Mouse (Mus musculus) midbrain, embryonic 15.5 days (tissue): ENCODE data around the gene Uck1. TPM values are rescaled to one million over a fixed set of nuclear protein-coding genes. Genes with fewer than 3 reads are reported as not detected.

Experiments
- ATAC-seq: fragments of 200-750 bp; cut with Nextera tagmentation; replicated peaks from 2 replicates; pipeline ENCODE4 v1.8.0; 2017; ENCODE audit warnings: moderate TSS enrichment
- H3K27ac ChIP-seq: fragments of 300-500 bp; sonication (generic); 2 replicates; pipeline ENCODE4 v1.5.1; 2015; ENCODE audit warnings: mild to moderate bottlenecking, inconsistent platforms
- H3K27me3 ChIP-seq: fragments of 300-500 bp; sonication (generic); replicated peaks from 2 replicates; pipeline ENCODE4 v1.6.1; 2015; ENCODE audit warnings: inconsistent platforms
- H3K36me3 ChIP-seq: fragments of 300-500 bp; sonication (generic); replicated peaks from 2 replicates; pipeline ENCODE4 v1.6.1; 2015; ENCODE audit warnings: inconsistent platforms
- H3K4me1 ChIP-seq: fragments of 300-500 bp; sonication (generic); 2 replicates; pipeline ENCODE4 v1.6.1; 2015; ENCODE audit warnings: inconsistent platforms
- H3K4me2 ChIP-seq: fragments of 300-500 bp; sonication (generic); 2 replicates; pipeline ENCODE4 v1.6.1; 2015; ENCODE audit warnings: inconsistent platforms, mild to moderate bottlenecking, moderate library complexity
- H3K4me3 ChIP-seq: fragments of 300-500 bp; sonication (generic); 2 replicates; pipeline ENCODE4 v1.5.1; 2015; ENCODE audit warnings: mild to moderate bottlenecking, inconsistent platforms
- H3K9ac ChIP-seq: fragments of 300-500 bp; sonication (generic); 2 replicates; pipeline ENCODE4 v1.6.1; 2015; ENCODE audit warnings: mild to moderate bottlenecking, inconsistent platforms
- H3K9me3 ChIP-seq: fragments of 300-500 bp; sonication (generic); 2 replicates; pipeline ENCODE4 v1.6.1; 2016; ENCODE audit warnings: inconsistent platforms
- WGBS: fragments of 180-500 bp; shearing (Covaris S2); methylation state at CpG from one replicate; pipeline ENCODE4 v1.1.7; 2015; ENCODE audit warnings: mixed read lengths; 5-methylcytosine and 5-hydroxymethylcytosine counted together
- polyA plus RNA-seq: library from polyadenylated mRNA; unstranded; fragments of >200 nt; fragmentation: Nextera tagmentation; extraction: Ambion mirVana; gene quantifications from 2 replicates; pipeline ENCODE4 v1.2.1, GENCODE M21; 2015

The Uck1 gene
- polyA plus RNA-seq, 1 experiment from 2014 or later = 112 TPM

GRCm38 (mm10) chr2:32254563-32254962 lies 5.4 kb downstream of the Uck1 start:
- Histone ChIP-seq H3K36me3 (peaks cover 30% of the 10 kb centered on the region; the same call in 1 of the 2 replicates), H3K4me2 (no peak overlapping the region), H3K27ac (no peak overlapping the region), H3K4me3 (no peak overlapping the region), H3K27me3 (no peaks in the 10 kb centered on the region), H3K9ac (no peak overlapping the region), H3K9me3 (no peaks in the 10 kb centered on the region), H3K4me1 (peaks cover 11% of the 10 kb centered on the region)
- no peak for ATAC-seq
- WGBS = 82% methylated on average over 5 of the region's 5 CpGs

GRCm38 (mm10) chr2:32253352-32253751 lies 6.6 kb downstream of the Uck1 start:
- Histone ChIP-seq H3K36me3 (peaks cover 34% of the 10 kb centered on the region; the same call in 1 of the 2 replicates), H3K9me3 (no peaks in the 10 kb centered on the region)

GRCm38 (mm10) chr2:32252658-32253057 lies 7.3 kb downstream of the Uck1 start:
- Histone ChIP-seq H3K4me3 (no peak overlapping the region), H3K27ac (no peak overlapping the region), H3K36me3 (peaks cover 35% of the 10 kb centered on the region; the same call in 1 of the 2 replicates), H3K9ac (no peak overlapping the region), H3K9me3 (no peaks in the 10 kb centered on the region), H3K4me2 (no peak overlapping the region), H3K4me1 (no peaks in the 10 kb centered on the region), H3K27me3 (no peaks in the 10 kb centered on the region)
- WGBS = 90% methylated on average over 5 of the region's 5 CpGs
- no peak for ATAC-seq

More at GRCm38 (mm10) chr2:32253352-32253751, 6.6 kb downstream of the Uck1 start:
- Histone ChIP-seq H3K4me1 (peaks cover under 1% of the 10 kb centered on the region; the same call in 1 of the 2 replicates), H3K27ac (no peak overlapping the region), H3K9ac (no peak overlapping the region), H3K4me2 (no peak overlapping the region), H3K27me3 (no peaks in the 10 kb centered on the region), H3K4me3 (no peak overlapping the region)
- no peak for ATAC-seq
- 100% methylated on average over 1 of the region's 1 CpGs for WGBS

- no peak overlapping the region for H3K4me3 ChIP-seq
- H3K4me1 ChIP-seq = no peaks in the 10 kb centered on the region
- H3K27me3 ChIP-seq = no peaks in the 10 kb centered on the region
- H3K4me2 ChIP-seq = no peak overlapping the region
- peaks cover 37% of the 10 kb centered on the region; the same call in 1 of the 2 replicates for H3K36me3 ChIP-seq
- 93% methylated on average over 12 of the region's 12 CpGs for WGBS
- no peak overlapping the region for H3K9ac ChIP-seq
- H3K9me3 ChIP-seq = no peaks in the 10 kb centered on the region
- no peak for ATAC-seq
- no peak overlapping the region for H3K27ac ChIP-seq
Measured at GRCm38 (mm10) chr2:32251791-32252527, 8.0 kb downstream of the Uck1 start.

GRCm38 (mm10) chr2:32248377-32249361 lies 11.3 kb downstream of the Uck1 start:
- H3K9me3 ChIP-seq = no peaks in the 10 kb centered on the region
- no peaks in the 10 kb centered on the region for H3K27me3 ChIP-seq
- H3K9ac ChIP-seq = no peak overlapping the region
- no peak overlapping the region for H3K4me3 ChIP-seq
- no peaks in the 10 kb centered on the region for H3K4me1 ChIP-seq
- peaks cover 25% of the 10 kb centered on the region; the same call in 1 of the 2 replicates for H3K36me3 ChIP-seq
- 82% methylated on average over 10 of the region's 10 CpGs for WGBS
- H3K27ac ChIP-seq = no peak overlapping the region
- no peak for ATAC-seq
- no peak overlapping the region for H3K4me2 ChIP-seq

GRCm38 (mm10) chr2:32246741-32247140 lies 13.2 kb downstream of the Uck1 start:
- Histone ChIP-seq H3K4me1 (no peaks in the 10 kb centered on the region), H3K36me3 (peaks cover 23% of the 10 kb centered on the region; the same call in 1 of the 2 replicates), H3K27me3 (no peaks in the 10 kb centered on the region), H3K4me3 (no peak overlapping the region), H3K9ac (no peak overlapping the region), H3K27ac (no peak overlapping the region), H3K4me2 (no peak overlapping the region), H3K9me3 (no peaks in the 10 kb centered on the region)
- 90% methylated on average over 4 of the region's 4 CpGs for WGBS
- ATAC-seq = no peak

- 90% methylated on average over 4 of the region's 4 CpGs for WGBS
- no peak overlapping the region for H3K27ac ChIP-seq
- H3K4me1 ChIP-seq = no peaks in the 10 kb centered on the region
- peaks cover 22% of the 10 kb centered on the region; the same call in 1 of the 2 replicates for H3K36me3 ChIP-seq
- H3K9ac ChIP-seq = no peak overlapping the region
- no peak overlapping the region for H3K4me2 ChIP-seq
- no peak overlapping the region for H3K4me3 ChIP-seq
- H3K27me3 ChIP-seq = no peaks in the 10 kb centered on the region
- no peak for ATAC-seq
- H3K9me3 ChIP-seq = no peaks in the 10 kb centered on the region
Measured at GRCm38 (mm10) chr2:32242986-32243385, 17.0 kb downstream of the Uck1 start.

- Histone ChIP-seq H3K27me3 (no peaks in the 10 kb centered on the region), H3K9ac (no peak overlapping the region), H3K36me3 (peaks cover 10% of the 10 kb centered on the region; the same call in 1 of the 2 replicates), H3K27ac (no peak overlapping the region), H3K4me1 (peaks cover 14% of the 10 kb centered on the region), H3K9me3 (no peaks in the 10 kb centered on the region), H3K4me3 (no peak overlapping the region), H3K4me2 (no peak overlapping the region)
- ATAC-seq = no peak
- 86% methylated on average over 5 of the region's 5 CpGs for WGBS
Measured at GRCm38 (mm10) chr2:32240591-32240990, 19.4 kb downstream of the Uck1 start.

- H3K4me3 ChIP-seq = no peak overlapping the region
- peaks cover 7% of the 10 kb centered on the region; the same call in 1 of the 2 replicates for H3K36me3 ChIP-seq
- H3K4me2 ChIP-seq = no peak overlapping the region
- no peak for ATAC-seq
- no peaks in the 10 kb centered on the region for H3K9me3 ChIP-seq
- H3K4me1 ChIP-seq = peaks cover 25% of the 10 kb centered on the region
- 91% methylated on average over 9 of the region's 9 CpGs for WGBS
- no peaks in the 10 kb centered on the region for H3K27me3 ChIP-seq
- no peak overlapping the region for H3K9ac ChIP-seq
- no peak overlapping the region for H3K27ac ChIP-seq
Measured at GRCm38 (mm10) chr2:32238708-32239435, 21.1 kb downstream of the Uck1 start.

- Histone ChIP-seq H3K4me2 (peak overlapping the region; percentile 85), H3K36me3 (peaks cover 12% of the 10 kb centered on the region), H3K9ac (peak overlapping the region; percentile 70), H3K9me3 (no peaks in the 10 kb centered on the region), H3K4me3 (peak overlapping the region; percentile 80), H3K27ac (0 out of 2 replicates have a peak overlapping the region, but pooled peaks have one; percentile 84), H3K27me3 (no peaks in the 10 kb centered on the region), H3K4me1 (peaks cover 25% of the 10 kb centered on the region)
- ATAC-seq = no peak
- WGBS = 50% methylated on average over 4 of the region's 4 CpGs
Measured at GRCm38 (mm10) chr2:32237571-32237970, 22.4 kb downstream of the Uck1 start.

GRCm38 (mm10) chr2:32236760-32237487 lies 23.0 kb downstream of the Uck1 start:
- Histone ChIP-seq H3K4me3 (peak overlapping the region; percentile 80), H3K27ac (peak overlapping the region; percentile 84), H3K9ac (peak overlapping the region; percentile 70), H3K4me1 (peaks cover 25% of the 10 kb centered on the region), H3K36me3 (peaks cover 16% of the 10 kb centered on the region), H3K9me3 (no peaks in the 10 kb centered on the region), H3K4me2 (peak overlapping the region; percentile 85), H3K27me3 (no peaks in the 10 kb centered on the region)
- ATAC-seq = peak; percentile 57
- WGBS = under 1% methylated on average over 20 of the region's 20 CpGs
